Mouse (Mus musculus) heart, adult 11 months (tissue): ENCODE measurements at regions not wholly inside any gene's neighbourhood (a gene's known extent, or its start where the extent isn't known, plus 50 kb on each side); places are given as distances from the start of the nearest gene placed in this dataset.

Experiments
- DNase-seq: peaks from one replicate; pipeline ENCODE4 v3.0.0; 2022

DNA sequence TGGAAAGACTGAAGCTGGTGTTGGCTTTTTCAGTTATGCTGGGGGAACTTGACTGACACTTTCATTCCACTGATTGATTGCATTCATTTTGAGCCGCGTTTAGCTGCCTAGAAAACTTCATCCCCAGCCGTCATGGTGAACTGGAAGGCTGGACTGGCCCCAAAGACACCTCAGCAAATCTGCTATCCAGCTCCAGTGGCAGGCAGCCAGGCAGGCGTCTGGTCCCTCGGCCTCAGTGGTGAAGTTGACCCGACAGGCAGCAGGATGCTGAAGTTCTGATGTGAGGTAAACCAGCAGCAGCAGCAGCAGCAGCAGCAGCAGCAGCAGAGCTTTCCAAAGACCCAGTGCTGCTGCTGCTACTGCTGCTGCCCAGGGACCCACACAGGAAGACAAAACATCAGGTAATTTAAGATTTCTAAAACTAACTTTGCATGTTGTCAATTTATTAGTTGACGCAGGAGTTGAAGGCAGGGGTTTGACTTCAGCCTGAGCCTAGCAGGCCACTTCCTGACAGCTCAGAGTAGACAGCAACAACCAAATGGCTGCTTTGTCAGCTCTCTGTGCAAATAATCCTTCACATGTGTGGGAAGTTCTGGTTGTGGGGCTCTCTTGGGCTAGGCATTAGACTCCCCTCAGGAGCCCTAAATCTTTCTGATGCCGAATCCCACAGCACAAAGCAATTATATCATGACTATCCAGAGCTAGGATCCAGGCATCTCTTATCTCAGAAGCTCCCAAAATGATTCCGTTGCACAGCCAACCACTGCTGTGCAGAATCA lies 200.4 kb upstream of the Nhs start:
- DNase-seq = peak; percentile 90

DNA sequence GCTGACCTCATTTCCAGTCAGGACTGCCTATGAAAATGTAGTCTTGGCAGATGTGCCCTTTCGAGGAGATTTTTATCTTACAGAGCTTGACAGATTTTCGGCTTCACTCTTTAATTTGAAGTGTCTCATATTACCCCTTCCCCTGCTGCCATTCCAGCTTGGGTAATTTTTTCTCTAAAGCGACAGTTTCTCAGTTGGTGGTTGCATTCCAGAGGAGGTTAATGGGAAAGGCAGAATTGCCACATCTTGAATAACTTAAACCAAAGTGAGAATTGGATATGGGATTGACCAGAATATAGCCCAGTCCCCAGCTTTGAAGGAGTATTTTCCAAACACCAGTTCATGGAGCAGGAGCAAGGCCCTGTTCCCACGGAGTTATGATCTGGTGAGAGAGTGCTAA lies 188.8 kb upstream of the Nhs start:
- DNase-seq = no peak

DNA sequence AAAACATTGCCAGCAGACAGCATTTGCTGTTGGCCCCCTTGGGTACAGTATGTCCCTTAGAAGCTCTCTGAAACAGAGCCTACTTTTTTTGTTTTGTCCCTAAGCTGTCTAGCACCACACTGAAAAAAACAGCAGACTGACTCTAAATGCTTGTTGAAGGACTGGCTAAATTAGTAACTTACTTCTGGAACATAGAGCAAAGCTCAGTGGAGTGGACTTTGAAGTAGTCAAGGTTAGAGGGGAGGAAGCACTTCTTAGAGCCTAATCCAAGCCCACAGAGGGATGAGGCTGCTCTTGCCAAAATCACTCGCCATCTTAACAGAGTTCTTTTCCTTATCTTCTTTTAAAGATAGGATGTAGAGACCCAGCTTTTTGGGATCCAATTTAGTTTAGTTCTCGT lies 188.4 kb upstream of the Nhs start:
- no peak for DNase-seq

DNA sequence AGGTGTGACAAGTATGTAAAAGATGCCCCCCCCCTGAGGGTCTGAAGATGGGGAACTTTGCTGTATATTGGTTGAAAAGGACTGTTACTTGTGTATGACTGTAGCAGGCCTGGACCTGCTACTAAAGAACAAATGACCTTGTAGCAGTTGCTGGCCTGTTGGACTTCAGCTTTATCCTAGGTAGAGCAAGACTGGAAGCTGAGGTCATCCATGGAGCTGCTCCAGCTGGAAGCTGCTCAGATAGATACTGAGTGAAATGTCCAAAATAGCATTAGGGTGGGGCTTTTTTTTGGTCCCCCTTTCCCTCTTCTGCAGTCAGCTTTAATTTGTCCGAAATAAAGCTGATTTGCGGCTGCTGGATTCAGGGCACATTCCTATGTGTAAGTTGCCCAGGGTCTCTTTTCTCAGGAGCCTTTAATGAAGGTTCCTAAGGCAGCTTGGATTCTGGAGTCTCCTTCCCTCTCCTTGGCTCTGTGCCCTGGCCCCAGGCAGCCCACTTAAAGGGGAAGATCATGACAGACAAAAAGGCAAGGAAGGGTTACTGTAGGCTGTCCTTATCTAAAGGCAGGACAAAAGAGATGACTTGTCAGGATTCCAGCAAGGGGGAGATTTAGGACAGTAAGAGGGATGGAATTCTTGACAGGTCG lies 186.1 kb upstream of the Nhs start:
- DNase-seq = peak; percentile 91

DNA sequence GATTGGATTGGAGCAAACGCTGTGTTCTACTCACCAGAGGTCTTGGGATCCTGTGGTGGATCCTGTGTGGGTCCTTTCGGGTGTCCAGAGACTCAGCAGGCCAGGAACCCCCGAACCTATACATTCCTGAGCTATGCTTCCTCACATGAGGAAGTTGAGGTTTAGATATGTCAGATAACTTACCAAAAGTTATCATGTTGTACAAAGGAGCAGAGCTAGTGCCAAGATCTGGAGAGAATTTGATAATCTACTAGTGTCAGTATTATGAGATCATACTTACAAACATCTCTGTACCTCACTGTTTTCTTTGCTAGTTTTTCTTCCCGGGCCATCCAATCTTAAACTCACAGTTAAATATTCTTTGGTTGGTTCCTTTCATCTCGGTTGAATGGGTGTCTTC lies 172.6 kb upstream of the Nhs start:
- no peak for DNase-seq

DNA sequence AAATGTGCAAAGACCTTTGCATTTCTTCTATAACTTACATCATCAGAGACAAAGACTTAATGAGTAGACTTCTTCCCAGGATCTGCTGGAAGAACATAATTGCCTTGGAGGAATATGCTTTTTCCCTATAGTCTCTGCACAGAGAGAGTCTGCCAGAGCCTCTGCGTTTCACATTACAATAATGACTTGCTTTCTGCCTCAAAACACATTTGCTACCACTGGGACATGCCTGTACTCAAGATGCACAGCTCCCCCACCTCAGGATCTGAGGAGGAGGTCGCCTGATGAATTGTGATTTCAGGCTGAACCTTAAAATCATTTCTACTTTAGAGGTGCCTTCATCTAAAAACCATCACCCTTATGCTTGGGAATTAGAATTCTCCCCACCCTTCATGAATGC lies 148.1 kb upstream of the Nhs start:
- no peak for DNase-seq

DNA sequence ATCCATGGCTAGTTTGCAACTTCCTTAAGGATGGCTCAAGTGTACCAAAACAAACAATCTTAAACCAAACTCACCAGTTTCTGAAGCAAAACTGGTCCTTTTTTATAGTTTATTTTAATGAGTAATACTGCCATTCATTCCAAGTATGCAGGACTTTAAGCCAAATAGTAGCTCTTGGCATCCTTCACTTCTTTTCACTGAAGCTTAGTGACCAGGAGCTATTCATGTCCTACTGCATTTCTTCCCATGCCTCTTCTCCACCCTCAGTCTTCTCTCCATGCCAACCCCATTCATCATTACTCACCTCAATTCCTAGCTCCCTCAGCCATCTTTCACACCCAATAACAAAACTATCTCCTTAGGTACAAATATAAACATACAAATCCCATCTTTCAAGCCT lies 144.6 kb upstream of the Nhs start:
- DNase-seq = no peak

DNA sequence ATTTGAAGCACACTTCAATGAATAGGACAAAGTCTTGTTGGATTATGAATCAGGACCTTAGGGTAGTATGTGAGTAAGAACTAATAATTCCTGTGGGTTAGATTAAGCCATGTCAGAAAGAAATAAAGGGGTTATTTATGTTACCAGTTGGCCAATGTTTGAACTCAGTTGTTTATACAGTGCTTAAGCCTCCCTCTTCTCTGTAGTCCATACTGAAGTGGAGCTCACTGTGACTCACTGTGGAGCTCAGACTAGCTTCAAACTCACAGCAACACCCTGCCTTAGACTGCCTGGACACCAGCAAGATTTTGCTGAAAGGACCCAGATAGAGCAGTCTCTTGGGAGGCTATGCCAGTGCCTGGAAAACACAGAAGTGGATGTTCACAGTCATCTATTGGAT lies 143.3 kb upstream of the Nhs start:
- DNase-seq = no peak

DNA sequence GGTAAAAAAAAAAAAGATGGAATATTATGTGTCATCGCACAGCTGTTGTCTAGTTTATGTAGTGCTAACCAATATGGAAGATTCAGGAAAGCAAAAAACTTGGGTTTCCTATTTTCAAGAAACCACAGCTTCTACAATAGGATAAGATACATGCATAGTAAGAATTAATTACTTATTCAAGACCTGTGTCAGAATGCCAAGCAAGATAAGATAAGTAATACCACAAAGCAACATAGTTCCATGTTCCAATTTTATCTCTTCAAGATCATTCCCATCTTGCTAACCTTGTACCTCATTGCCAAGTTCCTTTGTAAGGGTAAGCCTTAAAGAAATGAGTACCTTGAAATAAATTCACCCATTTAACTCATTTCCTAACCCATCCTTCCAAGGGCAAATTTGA lies 131.7 kb upstream of the Nhs start:
- DNase-seq = no peak

DNA sequence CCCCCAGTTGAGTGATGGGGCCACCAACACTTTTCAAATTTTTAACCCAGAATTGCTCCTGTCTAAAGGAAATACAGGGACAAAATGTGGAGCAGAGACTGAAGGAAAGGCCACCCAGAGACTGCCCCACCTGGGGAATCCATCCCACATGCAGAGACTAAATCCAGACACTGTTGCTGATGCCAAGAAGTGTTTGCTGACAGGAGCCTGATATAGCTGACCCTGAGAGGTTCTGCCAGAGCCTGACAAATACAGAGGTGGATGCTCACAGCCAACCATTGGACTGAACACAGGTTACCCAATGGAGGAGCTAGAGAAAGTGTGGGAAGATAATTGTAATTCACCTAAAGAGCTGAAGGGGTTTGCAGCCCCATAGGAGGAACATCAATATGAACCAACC lies 126.6 kb upstream of the Nhs start:
- peak; percentile 87 for DNase-seq

DNA sequence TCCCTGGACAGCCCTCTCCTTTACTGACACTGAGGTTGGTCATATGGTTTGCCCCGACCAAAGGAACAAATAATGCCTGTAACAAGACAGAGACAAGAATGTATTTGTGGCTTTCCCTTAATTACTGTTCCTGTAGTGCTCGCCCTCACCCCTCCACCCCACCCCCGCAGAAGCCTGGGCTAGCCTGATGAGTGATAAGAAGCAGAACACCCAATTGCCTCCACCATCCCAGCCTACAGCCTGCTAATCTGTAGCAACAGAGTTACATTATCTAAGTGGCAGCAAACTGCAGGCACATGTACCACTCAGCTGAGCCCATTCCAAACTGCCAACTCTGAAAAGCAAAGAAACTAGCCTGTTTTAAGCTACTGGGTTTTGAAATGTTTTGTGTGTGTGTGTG lies 124.7 kb upstream of the Nhs start:
- no peak for DNase-seq

DNA sequence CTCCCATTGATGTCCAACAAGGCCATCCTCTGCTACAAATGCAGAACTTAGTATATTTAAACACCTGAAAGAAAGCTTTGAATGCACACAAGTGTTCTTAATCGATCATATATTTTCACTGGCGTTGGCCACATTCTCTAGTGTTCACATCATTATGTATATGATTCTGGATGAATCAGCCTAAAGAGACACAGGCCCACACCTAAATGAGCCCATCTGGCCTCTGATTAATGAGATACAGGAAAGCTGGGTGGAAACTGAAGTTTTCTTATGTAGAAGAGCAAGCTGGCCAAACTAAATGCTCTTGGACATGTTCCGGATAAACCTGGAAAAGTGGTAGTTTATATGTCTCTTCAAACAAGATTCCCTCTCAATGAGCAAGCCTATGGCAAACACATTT lies 123.2 kb upstream of the Nhs start:
- DNase-seq = no peak

DNA sequence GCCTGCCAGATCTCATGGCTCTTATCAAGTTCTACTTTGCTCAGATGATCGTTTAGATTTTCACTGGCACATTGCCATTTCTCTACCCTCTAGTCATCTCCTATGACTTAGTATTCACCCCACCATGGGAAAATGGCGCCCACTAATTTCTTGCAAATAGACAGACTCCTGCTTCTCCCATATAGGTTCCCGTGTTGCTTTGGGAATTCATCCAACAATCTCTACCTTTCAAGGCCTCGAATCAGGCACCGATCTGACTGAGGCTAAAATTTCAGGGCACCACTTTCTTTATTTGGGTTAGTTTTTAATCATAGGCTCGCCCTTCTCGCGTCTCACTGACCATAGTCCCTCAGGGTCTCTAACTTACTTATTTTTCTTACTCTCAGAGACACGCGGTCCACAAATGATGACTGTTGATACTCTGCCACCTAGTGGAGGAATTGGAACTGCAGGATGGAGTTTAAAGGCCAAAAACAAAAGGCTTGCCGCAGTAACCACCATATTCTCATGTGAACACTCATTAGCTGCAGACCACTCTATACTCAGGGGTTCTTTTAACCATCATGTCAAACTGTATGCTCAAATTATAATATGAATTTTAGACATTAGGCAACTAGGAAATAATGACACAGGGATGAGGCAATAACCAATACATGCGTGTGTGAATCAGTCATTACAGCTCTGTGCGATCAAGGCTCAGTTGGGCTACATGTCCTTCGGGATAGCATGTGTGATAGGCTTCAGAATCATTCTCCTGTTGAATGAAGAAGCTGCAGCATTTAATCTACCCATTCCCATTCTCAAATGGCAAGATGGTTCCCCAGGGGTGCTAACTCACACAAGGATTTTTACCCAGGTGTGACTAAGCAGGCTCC lies 119.5 kb upstream of the Nhs start:
- no peak for DNase-seq

DNA sequence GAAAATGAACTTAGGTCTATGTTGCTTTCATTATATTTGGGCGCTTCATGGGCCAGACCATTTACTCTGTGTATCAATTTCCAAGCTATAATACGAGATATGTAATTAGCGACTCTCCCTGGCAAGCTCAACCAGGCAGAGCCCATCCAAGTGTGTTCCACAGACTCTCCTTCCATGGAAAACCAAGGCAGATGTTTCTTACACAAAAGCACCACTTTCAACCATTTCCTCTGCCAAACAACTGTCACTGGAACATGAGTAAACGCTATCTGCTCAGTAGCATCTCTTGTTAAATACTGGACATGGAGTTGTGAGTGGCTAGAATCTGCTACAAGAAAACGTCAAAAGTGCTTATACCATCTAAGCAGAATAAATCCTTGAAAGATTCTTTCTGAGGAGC lies 115.1 kb upstream of the Nhs start:
- DNase-seq = no peak

DNA sequence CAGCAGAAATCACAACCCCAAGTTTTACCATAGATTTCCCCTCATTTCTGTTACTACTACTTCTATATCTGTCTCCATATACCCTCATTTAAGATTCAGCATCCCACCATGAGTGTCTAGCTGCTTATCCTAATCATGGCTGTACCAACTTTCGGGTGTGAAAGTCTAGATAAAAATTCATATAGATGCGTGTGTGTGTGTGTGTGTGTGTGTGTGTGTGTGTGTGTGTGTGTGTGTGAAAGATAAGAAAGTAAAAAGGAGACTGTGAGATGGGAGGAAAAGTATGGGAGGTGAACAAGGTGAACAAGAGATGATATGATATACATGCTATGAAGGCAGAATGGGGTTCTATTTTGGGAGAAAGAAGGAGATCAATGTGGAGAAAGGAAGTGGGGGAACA lies 111.7 kb upstream of the Nhs start:
- DNase-seq = no peak

DNA sequence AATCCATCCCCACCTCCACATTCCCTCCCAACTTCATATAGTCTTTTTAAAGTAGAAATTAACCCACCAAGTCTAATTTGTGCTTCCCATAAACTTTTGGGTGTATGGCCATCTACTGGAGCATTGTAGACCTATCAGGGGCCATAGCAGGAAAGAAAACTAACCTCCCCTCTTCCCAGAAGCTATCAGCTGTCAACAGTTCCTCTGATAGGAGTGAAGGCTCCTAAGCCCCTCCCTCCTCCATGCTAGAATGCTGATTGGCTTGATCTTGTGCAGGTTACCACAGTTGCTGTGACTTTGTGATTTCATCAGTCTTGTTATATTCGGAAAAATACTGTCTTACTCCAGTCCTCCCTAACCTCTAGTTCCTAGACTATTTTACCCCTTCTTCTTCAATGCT lies 109.4 kb upstream of the Nhs start:
- no peak for DNase-seq

DNA sequence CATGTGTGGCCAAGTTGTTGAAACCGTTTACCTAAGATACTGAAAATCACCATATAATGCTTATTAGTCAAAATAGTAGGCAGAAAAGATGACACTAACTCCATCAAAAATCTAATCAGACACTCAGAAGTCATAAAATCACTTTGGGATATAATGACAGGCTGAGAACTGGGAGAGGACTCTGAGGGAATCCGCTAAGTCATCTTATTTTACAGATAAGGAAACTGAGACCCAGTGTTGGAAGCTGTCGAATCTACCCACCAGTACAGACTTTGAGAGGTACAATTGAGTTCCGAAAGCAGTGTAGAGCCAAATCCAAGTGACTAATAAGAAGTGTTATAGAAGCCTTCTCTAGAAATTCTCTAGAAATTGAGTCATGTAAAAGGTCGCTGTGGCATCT lies 108.6 kb upstream of the Nhs start:
- no peak for DNase-seq

DNA sequence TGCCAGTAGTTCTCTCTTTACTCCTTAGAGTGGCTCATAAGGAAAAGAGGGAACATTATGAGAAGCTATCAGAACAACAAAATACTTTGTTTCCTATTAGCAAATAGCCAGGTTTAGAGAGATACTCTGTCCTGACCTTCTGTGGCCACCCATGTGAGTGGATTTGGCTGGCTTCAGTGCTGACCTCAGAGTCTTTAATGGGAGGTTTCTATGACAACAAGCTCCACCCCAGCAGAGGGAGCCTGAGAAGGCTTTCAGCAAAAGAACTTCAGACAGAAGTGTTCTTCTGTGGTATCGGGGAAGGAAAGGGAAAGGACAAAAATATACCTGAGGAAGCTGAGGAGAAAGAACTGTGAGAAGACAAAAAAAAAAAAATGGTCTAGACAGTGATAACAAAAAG lies 108.1 kb upstream of the Nhs start:
- peak; percentile 93 for DNase-seq

DNA sequence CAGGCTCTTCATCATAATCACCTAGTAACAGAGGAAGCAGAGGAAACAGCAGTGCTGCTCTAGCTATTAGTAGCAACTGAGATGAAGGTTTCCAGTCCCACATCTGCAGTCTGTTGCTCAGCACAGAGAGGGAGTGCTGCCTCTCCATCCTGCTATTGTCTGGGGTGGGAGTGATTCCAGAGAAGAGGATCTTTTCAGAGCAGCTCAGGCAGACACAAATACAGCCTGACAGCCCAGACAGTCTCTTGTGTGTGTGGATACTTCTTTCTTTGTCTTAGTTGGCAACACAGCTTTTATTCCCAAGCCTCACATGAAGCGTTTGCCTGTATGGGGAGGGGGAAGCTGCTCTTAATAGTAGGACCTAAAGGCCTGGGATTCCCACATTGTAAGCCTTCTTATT lies 107.2 kb upstream of the Nhs start:
- DNase-seq = peak; percentile 88

DNA sequence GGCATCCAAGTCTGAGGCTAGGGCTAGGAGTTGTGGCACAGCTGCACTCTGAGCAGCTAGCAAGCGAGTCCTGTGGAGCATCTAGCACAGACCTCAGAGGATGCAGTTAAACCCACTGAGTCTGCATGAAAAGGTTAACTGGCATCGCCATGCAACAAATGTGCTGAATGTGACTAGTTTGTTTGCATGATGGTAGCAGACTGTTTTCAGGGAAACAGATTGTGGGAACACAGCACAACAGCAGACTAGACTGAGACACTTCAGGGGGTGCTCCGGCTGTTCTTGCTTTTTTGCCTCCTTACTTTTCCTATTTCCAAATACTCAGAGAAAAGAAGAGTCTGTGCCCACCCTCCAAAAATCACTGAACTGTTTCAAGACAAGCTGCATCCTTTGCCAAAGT lies 97.9 kb upstream of the Nhs start:
- DNase-seq = no peak

DNA sequence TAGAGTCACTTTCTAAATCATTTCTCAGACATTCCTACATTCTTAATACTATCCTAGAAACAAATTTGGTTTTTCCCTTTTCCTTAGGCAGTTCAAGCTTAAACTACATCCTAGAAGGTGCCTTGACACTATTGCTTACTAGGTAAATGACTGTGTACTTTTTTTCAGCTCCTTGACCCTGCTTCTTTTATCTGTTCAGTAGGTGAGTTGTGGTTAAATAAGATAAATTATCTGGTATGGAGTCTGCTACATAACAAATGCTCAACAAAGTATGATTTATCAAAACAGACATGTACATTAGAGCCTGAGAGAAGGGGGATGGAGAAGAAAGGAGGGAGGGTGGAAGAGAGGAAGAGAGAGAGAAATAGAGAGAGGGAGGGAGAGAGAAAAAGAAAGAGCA lies 96.3 kb upstream of the Nhs start:
- DNase-seq = no peak

DNA sequence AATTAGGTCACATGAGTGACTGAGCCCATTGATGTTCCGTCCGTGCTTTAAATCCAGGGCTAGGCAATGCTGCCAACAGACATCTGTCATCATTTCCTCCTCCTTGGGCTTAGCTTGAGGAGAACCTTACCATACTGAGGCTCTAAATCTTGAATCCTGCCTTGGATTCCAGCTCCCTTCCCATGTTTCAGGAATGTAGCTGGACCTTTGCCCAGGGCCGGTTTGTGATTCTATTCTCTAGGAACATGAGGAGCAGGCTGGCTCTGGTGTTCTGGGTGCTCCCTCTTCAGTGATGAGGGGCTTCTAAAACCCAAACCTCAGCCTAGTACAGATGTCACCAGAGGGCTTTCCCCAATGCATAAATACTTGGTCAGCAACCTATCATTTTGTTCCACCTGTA lies 81.8 kb upstream of the Nhs start:
- no peak for DNase-seq

DNA sequence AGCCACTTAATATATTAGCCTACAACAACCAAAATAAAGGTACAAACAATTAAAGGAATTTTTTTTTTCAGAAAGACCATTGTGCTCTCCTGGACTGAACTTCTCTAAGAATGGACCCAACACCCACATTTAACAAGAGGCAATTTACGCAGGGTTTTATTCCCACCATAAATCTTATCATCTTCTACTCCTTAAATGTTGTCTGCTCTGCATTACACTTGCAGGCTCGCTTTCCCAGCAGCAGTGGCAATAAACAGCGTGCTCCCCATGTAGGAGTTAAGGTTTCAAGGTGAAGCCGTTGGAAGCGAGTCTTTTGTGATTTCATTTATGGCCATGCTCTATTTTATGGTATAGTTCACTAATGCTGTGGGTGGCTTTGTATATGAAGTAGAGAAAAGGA lies 76.0 kb upstream of the Nhs start:
- no peak for DNase-seq

DNA sequence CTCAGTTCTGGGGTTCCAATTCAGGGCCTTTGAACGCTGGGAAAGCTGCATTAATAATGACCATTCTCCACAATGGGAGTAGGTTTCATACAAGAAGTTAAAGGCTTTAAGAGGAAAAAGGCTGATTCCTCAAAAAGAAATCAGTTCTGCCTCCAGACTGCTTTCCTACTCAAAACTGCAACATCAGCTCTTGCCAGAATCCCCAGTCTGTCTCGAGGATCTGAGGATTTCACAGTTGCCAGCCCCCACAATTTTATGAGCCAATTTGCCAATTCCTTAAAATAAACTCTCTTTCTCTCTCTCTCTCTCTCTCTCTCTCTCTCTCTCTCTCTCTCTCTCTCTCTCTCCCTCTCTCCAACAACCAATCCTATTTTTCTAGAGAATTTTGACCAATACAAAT lies 51.3 kb upstream of the Nhs start:
- no peak for DNase-seq
